Mouse (Mus musculus) liver, adult 2 months (tissue): ENCODE results near the gene Fut8.

Experiments used
- CTCF ChIP-seq: fragments of 200-500 bp; IDR thresholded peaks from 2 replicates; pipeline ENCODE4 v1.5.1; 2011; ENCODE audit warnings: low read depth, low read length, control low read depth
- POLR2A ChIP-seq: fragments of 200-500 bp; IDR thresholded peaks from 2 replicates; pipeline ENCODE4 v1.6.1; 2011; ENCODE audit warnings: low read length, control low read depth; ENCODE audit not compliant: insufficient read depth; ENCODE audit errors: extremely low read depth

DNA sequence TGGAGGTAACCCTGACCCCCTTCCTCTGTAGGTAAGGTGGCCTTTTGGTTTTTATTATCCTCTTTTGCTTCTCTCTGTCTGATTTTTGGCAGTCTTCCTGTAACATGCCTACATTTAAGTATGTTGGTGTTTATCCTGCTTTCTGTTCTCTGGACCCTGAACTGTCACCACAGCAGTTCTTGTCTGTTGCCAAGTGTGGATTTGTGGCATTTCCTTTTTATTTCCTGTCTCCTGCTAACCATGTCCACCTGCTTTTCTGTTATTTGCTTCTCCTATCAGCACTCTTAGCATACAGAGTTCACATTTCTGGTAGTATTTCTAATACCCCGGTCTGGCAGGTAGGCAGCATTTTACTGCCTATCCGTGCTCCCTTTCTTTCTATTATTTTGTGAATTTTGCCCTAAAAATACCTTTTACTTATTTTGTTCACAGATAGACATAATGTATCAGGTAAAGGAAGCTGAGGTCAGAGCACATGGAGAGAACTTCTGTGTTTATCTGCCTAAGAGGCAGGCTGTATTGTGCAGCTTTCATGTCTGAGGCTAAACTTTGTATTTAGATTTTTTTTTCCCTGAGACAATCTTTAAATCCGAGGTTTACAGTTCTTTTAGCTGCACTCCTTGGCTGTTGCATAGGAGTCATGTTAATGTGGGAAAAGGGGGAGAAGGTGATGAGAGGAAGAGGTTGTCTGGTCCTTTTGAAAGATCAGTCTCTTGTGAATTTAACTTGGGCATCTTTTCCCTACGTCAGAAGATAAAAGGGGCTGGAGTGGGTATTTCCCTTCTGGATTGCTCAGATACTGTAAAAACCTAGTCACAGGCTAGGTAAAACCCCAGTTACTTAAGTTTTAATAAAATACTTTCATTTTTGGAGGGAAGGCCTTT is 54.7 kb downstream of the Fut8 start:
- TF ChIP-seq CTCF (no peak), POLR2A (no peak)
